Mouse (Mus musculus): ENCODE measurements at regions not wholly inside any gene's neighbourhood (a gene's known extent, or its start where the extent isn't known, plus 50 kb on each side); places are given as distances from the start of the nearest gene placed in this dataset.
A peak's percentile ranks its signal among the peaks of the same experiment; 100 is the strongest.

- no peak for DNase-seq (ENCODE audit: low read depth, low spot score)
Observed at GRCm38 (mm10) chr11:38618707-38619106, 1382.9 kb upstream of the Tenm2 start.

DNA sequence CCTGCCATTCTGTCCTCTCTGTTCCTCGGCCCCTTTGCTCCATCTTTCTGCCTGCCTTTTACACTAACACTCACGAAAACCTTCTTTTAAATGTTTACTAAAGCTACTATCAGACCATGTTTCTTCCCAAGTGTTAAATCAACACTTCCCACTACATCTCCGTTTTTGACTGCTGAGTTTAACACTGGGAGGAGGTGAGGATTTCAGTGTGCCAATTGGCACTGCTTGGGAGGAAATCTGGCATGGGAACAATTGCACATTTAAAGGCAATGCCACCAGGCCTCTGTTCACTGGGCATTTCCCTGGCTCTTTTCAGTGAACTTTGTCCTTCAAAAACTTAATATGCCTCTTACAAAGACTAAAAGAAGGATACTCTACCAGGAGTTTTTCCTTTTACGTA is 1365.2 kb upstream of the Tenm2 start:
- no peak for DNase-seq (ENCODE audit: low read depth, low spot score)

DNA sequence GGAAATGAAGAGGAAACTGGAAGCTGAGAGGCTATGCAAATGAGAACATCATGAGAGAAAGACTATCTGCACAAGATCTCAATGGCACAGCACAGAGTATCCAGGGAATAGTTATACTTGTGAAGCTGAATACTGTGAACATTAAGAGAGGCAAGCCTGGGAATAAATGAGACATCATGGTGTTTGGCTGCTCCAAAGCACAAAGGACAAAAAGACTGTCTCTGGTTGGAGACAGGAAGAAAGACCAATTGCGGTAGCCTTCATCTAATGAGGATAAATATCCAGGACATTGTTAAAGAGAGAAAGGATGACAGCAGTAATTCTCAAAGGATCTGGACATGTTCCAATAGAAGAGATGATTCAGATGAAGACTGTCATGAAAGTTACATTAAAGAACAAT is 1332.8 kb upstream of the Tenm2 start:
- no peak for DNase-seq (ENCODE audit: low read depth, low spot score)

GRCm38 (mm10) chr11:38543893-38544292 is 1308.1 kb upstream of the Tenm2 start:
- DNase-seq (ENCODE audit: low read depth, low spot score), result peak; percentile 2

- no peak for DNase-seq (ENCODE audit: low read depth, low spot score)
Observed at GRCm38 (mm10) chr11:38540097-38540496, 1304.3 kb upstream of the Tenm2 start.

DNA sequence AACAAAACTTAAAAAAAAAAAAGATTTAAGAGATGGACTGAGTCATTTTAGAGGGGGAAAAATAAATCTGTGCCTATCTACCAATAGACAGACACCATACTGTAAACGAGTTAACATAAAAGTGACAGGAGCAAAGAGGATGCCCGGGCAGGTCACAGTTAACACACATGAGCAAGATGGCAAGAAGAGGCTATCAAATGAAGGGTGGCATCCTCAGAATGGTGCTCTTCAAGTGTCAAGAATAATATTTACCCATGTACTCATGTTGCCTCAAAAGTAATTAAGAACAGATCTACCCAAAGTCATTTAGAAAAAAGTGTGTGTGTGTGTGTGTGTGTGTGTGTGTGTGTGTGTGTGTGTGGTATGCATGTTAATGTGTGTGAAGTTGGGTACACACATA is 1296.5 kb upstream of the Tenm2 start:
- DNase-seq (ENCODE audit: low read depth, low spot score), result no peak

GRCm38 (mm10) chr11:38509676-38510075 is 1273.9 kb upstream of the Tenm2 start:
- DNase-seq (ENCODE audit: low read depth, low spot score), result no peak

DNA sequence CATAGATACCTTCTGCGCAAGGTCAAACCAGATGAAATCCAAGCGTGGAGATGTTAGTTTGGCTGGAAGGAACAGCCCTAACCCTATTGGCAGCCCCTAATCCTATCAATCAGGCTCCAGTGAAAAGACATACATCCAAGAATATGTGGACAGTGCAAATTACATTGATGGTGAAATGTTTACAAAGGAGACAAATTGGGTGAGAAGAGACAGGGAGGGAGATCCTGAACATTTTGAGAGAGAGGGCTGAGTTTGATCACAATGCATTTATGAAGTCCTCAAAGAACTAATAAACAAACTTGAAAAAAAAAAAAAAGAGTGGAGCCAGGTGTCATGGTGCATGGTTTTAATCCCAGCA is 1228.5 kb upstream of the Tenm2 start:
- DNase-seq (ENCODE audit: low read depth, low spot score), result no peak

DNA sequence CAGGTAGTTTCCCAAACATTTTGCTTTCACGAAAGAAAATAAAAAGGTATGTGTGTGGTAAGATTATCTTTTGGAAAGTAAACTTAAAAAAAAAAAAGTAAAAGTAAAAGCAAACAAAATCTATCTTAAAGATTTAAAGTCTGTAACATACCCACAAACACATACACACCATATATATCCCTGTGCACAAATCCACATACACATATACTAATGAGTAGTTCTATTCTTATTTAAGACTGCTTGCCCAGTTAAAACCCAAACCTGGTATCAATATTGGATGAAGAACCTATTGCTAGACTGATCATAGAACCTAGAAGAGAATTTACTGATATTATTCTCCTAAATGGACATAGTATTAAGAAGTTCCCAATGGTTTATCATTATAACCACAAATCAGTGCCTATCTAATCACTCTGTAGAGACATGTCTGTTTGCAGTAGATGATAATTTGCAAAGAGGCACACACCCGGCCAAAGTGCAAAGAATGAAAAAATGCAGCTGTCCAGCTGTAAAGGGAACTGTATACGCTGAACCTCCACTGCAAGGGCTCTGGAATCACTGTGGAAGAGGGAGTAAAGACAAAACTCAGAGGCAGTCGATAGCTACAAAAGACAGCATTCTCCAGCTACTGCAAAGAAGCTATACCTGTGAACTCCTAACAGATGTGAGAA is 1227.9 kb upstream of the Tenm2 start:
- DNase-seq (ENCODE audit: low read depth, low spot score), result no peak

- DNase-seq (ENCODE audit: low read depth, low spot score), result no peak
Observed at GRCm38 (mm10) chr11:38443291-38443690, 1207.5 kb upstream of the Tenm2 start.

DNA sequence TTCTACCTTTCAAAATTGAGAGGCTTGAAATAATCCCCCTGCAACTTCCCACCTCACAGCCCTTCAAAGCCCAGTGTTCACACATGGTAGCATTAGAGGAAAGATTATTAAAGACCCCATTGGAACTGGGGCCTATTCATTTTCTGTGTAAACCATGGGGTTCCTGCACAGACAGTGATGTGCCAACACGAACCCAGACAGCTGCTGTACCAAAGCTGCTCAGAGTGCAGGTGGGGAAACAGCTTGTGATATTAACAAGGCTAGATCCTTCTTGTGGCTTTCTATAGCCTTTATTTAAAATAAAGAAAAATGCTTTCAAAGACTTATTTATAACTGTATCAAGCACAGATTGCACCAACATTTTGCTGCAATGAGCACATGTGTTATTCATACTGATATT is 1174.5 kb upstream of the Tenm2 start:
- DNase-seq (ENCODE audit: low read depth, low spot score), result no peak

- no peak for DNase-seq (ENCODE audit: low read depth, low spot score)
Observed at GRCm38 (mm10) chr11:38397771-38398170, 1162.0 kb upstream of the Tenm2 start.

DNA sequence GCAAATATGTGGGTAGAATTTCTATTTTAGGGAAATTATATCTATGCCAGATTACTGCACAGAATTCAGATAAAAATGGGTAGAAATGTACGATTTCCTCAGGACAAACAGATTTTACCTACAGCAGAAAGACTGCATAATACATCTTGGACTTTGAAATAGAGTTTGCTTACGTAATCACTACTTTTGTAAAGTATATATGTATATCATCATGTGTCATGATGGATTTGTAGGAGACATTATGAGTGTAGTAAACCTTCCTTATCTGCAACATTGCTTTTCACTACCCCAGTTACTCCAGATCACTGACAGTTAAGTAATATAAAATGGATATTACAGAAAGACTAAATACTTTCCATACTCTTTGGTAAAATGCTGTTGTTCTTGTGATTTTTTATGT is 1151.2 kb upstream of the Tenm2 start:
- DNase-seq (ENCODE audit: low read depth, low spot score), result no peak

GRCm38 (mm10) chr11:38346442-38346841 is 1110.7 kb upstream of the Tenm2 start:
- no peak for DNase-seq (ENCODE audit: low read depth, low spot score)

- DNase-seq (ENCODE audit: low read depth, low spot score), result no peak
Observed at GRCm38 (mm10) chr11:38335411-38335810, 1099.6 kb upstream of the Tenm2 start.

- DNase-seq (ENCODE audit: low read depth, low spot score), result no peak
Observed at GRCm38 (mm10) chr11:38297693-38298092, 1061.9 kb upstream of the Tenm2 start.

DNA sequence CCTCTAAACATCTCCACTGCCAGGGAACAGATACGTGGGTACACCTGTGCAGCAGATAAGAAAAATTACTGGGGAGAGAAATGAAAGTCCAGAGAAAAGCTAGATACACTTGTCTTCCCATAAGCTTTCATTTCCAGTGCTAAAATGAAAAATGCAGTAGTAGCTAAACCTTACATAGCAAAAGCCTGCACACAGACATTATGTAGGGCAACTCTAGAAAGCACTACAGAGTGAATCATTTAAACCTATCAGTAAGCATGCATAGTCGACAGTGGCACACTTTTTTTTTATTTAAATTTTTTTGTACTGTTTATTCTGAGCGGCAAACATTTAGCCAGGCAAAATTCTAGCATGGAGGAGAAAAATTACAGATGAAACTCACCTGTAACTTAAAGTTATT is 1055.5 kb upstream of the Tenm2 start:
- DNase-seq (ENCODE audit: low read depth, low spot score), result no peak

- DNase-seq (ENCODE audit: low read depth, low spot score), result no peak
Observed at GRCm38 (mm10) chr11:38280961-38281360, 1045.2 kb upstream of the Tenm2 start.
